Mouse (Mus musculus) erythroblast, embryonic 14.5 days (primary cell): ENCODE data around the gene Ccdc65. TPM values are rescaled to one million over a fixed set of nuclear protein-coding genes. Genes with fewer than 3 reads are reported as not detected.
"Not testable (repeated sequence)": the region's sequence is repeated elsewhere in the genome, so short reads cannot be mapped to it uniquely, and the experiment has no call there.

Experiments used
- H3K27me3 ChIP-seq: 2 replicates; pipeline ENCODE4 v1.6.1; 2012; ENCODE audit warnings: inconsistent platforms; ENCODE audit not compliant: control insufficient read depth
- H3K36me3 ChIP-seq: 2 replicates; pipeline ENCODE4 v1.6.1; 2012; ENCODE audit warnings: mild to moderate bottlenecking, inconsistent platforms; ENCODE audit not compliant: control insufficient read depth
- H3K4me1 ChIP-seq: 2 replicates; pipeline ENCODE4 v1.6.1; 2012; ENCODE audit warnings: inconsistent platforms; ENCODE audit not compliant: control insufficient read depth
- H3K4me3 ChIP-seq: replicated peaks from 2 replicates; pipeline ENCODE3; 2012; ENCODE audit warnings: moderate library complexity, mild to moderate bottlenecking, inconsistent platforms
- H3K9me3 ChIP-seq: 2 replicates; pipeline ENCODE4 v1.6.1; 2012; ENCODE audit warnings: low read length, inconsistent platforms, mixed read lengths; ENCODE audit not compliant: control insufficient read depth
- GATA1 ChIP-seq: IDR thresholded peaks from 2 replicates; pipeline ENCODE4 v1.6.1; 2012; ENCODE audit warnings: low read length, inconsistent platforms, mixed read lengths
- TAL1 ChIP-seq: IDR thresholded peaks from 3 replicates; pipeline ENCODE4 v1.6.1; 2012; ENCODE audit warnings: low read length, inconsistent platforms, mixed read lengths
- polyA plus RNA-seq: library from polyadenylated mRNA; stranded (reverse); fragments of >175 nt; gene quantifications from 2 replicates; pipeline ENCODE4 v1.2.3, GENCODE M21; 2012

The Ccdc65 gene
- polyA plus RNA-seq, 1 experiment = not detected

DNA sequence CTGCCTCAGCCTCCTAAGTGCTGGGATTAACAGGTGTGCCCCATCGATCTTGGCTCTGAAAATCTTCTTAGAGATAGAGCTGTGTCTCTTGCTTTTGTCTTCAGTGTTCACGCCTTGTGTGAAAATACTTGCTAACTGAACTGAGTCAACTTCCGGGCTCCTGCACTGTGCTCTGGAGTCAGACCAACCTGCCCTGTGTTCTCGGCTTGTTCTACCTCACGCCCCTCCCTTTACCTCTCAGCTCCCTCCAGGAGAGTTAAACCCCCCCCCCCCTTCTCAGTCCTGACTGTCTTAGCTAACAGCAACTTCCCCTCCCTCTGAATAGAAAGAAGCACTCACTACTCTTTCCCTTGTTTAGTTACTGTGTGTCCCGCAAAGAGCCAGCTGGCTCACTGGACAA lies 22.8 kb downstream of the Ccdc65 start:
- peaks cover 37% of the 10 kb centered on the region for H3K27me3 ChIP-seq
- no peak for TF ChIP-seq GATA1
- TF ChIP-seq TAL1 = no peak
- no peak overlapping the region for H3K4me3 ChIP-seq
- H3K36me3 ChIP-seq = peaks cover 5% of the 10 kb centered on the region; the same call in 1 of the 2 replicates
- H3K4me1 ChIP-seq = peaks cover 26% of the 10 kb centered on the region
- H3K9me3 ChIP-seq = no peaks in the 10 kb centered on the region

GRCm38 (mm10) chr15:98732006-98732531 lies 24.1 kb downstream of the Ccdc65 start:
- Histone ChIP-seq H3K4me3 (no peak overlapping the region), H3K36me3 (peaks cover 12% of the 10 kb centered on the region), H3K4me1 (peaks cover 26% of the 10 kb centered on the region)

GRCm38 (mm10) chr15:98733370-98733769 lies 25.4 kb downstream of the Ccdc65 start:
- Histone ChIP-seq H3K36me3 (peaks cover 12% of the 10 kb centered on the region), H3K27me3 (peaks cover 19% of the 10 kb centered on the region), H3K9me3 (no peaks in the 10 kb centered on the region), H3K4me3 (no peak overlapping the region), H3K4me1 (peaks cover 14% of the 10 kb centered on the region)
- TF ChIP-seq GATA1 (no peak), TAL1 (no peak)

More at GRCm38 (mm10) chr15:98732006-98732531, 24.1 kb downstream of the Ccdc65 start:
- Histone ChIP-seq H3K9me3 (no peaks in the 10 kb centered on the region), H3K27me3 (peaks cover 31% of the 10 kb centered on the region)
- TF ChIP-seq GATA1 = no peak
- no peak for TF ChIP-seq TAL1

DNA sequence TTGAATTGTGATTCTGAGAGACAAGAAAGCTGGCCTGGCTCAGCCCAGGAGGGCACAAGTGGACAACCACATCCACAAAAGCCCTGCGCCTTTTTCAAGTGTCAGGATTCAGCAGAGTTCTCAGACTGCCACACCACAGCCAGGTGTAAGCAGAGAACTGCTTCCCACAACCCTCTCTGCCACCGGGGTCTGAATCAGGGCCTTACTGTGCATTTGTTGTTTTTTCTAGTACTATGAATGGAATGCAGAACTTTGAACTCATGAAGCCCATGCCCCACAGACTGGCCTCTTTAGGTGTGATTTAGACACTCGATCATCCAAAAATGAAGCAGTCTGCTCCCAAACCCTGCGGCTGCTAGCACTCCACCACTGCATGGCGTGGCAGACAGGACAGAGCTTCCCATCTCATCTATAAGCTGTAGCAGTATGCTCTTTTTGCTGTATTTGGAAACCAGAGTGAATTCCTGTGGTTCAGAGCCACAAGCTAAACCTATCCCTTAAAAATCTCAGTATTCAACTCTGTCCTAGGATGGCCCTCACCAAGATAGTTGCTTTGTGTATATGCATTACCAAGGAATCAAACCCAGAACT lies 26.1 kb downstream of the Ccdc65 start:
- Histone ChIP-seq H3K4me1 (peaks cover 15% of the 10 kb centered on the region), H3K27me3 (peaks cover 12% of the 10 kb centered on the region), H3K4me3 (no peak overlapping the region), H3K9me3 (no peaks in the 10 kb centered on the region), H3K36me3 (peaks cover 19% of the 10 kb centered on the region)
- TF ChIP-seq GATA1 (no peak), TAL1 (no peak)

- H3K27me3 ChIP-seq = no peaks in the 10 kb centered on the region
- peaks cover 28% of the 10 kb centered on the region for H3K4me1 ChIP-seq
- H3K4me3 ChIP-seq = no peak overlapping the region
- no peak for TF ChIP-seq TAL1
- no peak for TF ChIP-seq GATA1
- H3K36me3 ChIP-seq = peaks cover 43% of the 10 kb centered on the region
- no peaks in the 10 kb centered on the region for H3K9me3 ChIP-seq
Observed at GRCm38 (mm10) chr15:98736521-98736920, 28.5 kb downstream of the Ccdc65 start.

DNA sequence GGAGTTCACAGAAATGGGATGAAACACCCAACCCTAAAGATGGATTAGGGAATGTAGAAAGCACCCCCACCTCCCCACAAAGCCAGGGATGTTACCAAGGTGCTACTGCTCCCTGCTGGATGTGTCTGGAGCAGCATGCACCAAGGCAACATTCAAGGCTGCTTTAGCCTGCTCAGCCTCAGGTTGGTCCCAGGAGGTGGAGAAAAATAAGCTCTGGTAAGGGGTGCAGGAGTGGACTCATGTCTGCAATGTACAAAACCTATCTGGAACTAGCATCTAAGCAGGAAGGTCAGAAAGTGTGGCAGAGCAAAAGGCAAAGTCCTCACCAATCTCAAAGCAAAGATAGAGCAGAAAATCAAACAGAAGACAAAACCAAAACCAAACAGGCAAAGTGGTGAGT lies 29.9 kb downstream of the Ccdc65 start:
- TF ChIP-seq TAL1 = no peak
- H3K36me3 ChIP-seq = peaks cover 47% of the 10 kb centered on the region
- H3K9me3 ChIP-seq = no peaks in the 10 kb centered on the region
- no peak overlapping the region for H3K4me3 ChIP-seq
- no peaks in the 10 kb centered on the region for H3K27me3 ChIP-seq
- peaks cover 21% of the 10 kb centered on the region for H3K4me1 ChIP-seq

- no peaks in the 10 kb centered on the region for H3K27me3 ChIP-seq
- H3K4me3 ChIP-seq = no peak overlapping the region
- peaks cover 49% of the 10 kb centered on the region for H3K36me3 ChIP-seq
- peaks cover 14% of the 10 kb centered on the region for H3K4me1 ChIP-seq
- H3K9me3 ChIP-seq = no peaks in the 10 kb centered on the region
- no peak for TF ChIP-seq GATA1
- TF ChIP-seq TAL1 = no peak
Observed at GRCm38 (mm10) chr15:98738796-98739195, 30.8 kb downstream of the Ccdc65 start.

DNA sequence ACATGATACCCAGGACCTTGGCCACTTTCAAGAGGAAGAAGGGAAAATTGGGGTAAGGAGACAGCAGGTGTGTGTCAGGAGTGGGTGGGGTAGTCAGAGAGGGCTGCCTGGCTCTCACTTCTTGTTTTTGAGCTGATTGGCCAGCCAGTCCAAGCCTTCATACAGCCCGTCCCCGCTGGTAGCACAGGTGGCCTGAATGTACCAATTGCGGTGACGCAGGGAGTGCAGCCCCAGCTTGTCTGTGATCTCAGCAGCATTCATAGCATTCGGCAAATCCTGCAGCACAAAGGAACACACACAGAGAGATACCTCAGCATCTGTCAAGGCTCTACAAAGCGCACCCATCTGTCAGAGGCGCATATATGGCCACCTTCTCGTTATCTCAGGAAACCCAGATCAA lies 32.2 kb downstream of the Ccdc65 start:
- peaks cover 48% of the 10 kb centered on the region for H3K36me3 ChIP-seq
- H3K4me1 ChIP-seq = peaks cover 14% of the 10 kb centered on the region
- TF ChIP-seq GATA1 (no peak), TAL1 (no peak)
- H3K9me3 ChIP-seq = no peaks in the 10 kb centered on the region
- no peak overlapping the region for H3K4me3 ChIP-seq
- H3K27me3 ChIP-seq = no peaks in the 10 kb centered on the region

GRCm38 (mm10) chr15:98742766-98743428 lies 34.9 kb downstream of the Ccdc65 start:
- Histone ChIP-seq H3K27me3 (no peaks in the 10 kb centered on the region), H3K36me3 (peaks cover 39% of the 10 kb centered on the region), H3K9me3 (no peaks in the 10 kb centered on the region), H3K4me1 (peaks cover 14% of the 10 kb centered on the region), H3K4me3 (no peak overlapping the region)
- TF ChIP-seq GATA1 = no peak
- TF ChIP-seq TAL1 = no peak

- H3K27me3 ChIP-seq = not testable (repeated sequence)
- peaks cover 35% of the 10 kb centered on the region for H3K36me3 ChIP-seq
- H3K4me1 ChIP-seq = peaks cover 14% of the 10 kb centered on the region
Observed at GRCm38 (mm10) chr15:98743863-98744262, 35.9 kb downstream of the Ccdc65 start.

More at GRCm38 (mm10) chr15:98743863-98744262, 35.9 kb downstream of the Ccdc65 start:
- H3K4me3 ChIP-seq, H3K9me3 ChIP-seq: not testable (repeated sequence)
